ENCODE assay signal across 8 mouse cellular contexts in the genomic region with DNA sequence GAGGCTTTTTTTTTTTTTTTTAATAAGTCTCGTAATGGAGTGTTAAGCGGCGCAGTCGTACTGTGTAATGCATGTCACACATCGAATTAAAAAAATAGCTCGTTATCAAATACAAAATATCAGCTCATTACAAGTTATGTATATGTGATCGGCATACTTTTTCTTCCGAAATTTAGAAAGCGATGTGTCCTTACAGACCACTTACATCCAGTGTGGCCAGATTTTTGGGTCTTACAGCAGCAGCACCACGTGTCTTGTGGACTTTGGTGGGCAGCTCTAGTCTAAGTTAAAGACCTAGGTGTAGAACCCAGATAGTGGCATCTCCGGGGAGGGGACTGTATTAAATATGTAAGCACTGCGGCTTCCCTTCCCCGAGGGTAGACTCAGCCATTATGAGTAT. TPM values are rescaled to one million over a fixed set of nuclear protein-coding genes. Genes with fewer than 3 reads are reported as not detected.
A peak's percentile ranks its signal among the peaks of the same experiment; 100 is the strongest.
DNase-seq lines count a peak whose midpoint lies in the region; ATAC-seq and TF ChIP-seq lines count a peak whose summit lies in the region.

No protein-coding gene starts in this region.

- no peak for TF ChIP-seq POLR2A in heart, adult 2 months (IDR thresholded peaks at IDR 0.05; ENCODE audit: insufficient read depth, low read depth, low read length)

- H3K4me3 ChIP-seq in heart, adult 2 months, result peak overlapping the region; percentile 77
- peak overlapping the region; percentile 69 for H3K4me3 ChIP-seq in forebrain, embryonic 15.5 days
- peak overlapping the region; percentile 89 for H3K4me3 ChIP-seq in limb, embryonic 13.5 days

- DNase-seq in heart, adult 2 months, result no peak
- DNase-seq in heart, postnatal 25 days (ENCODE audit: low spot score), result no peak
- DNase-seq in R1 (ENCODE audit: low read depth, low spot score), result peak; percentile 38
- DNase-seq in retina, embryonic 14.5 days (ENCODE audit: low spot score), result peak; percentile 20
- DNase-seq in frontal cortex, adult 2 months (ENCODE audit: extremely low spot score in 1 of 2, low spot score in 1 of 2), result no peak
- no peak for DNase-seq in layer of hippocampus, postnatal 25 days (ENCODE audit: extremely low spot score in 1 of 2, low spot score in 1 of 2)

- no peak for TF ChIP-seq CTCF in heart, adult 2 months (IDR thresholded peaks at IDR 0.05)

- ATAC-seq in forebrain, embryonic 15.5 days (replicated peaks), result peak; percentile 29
- peak; percentile 20; the same call in 1 of the 2 replicates for ATAC-seq in limb, embryonic 13.5 days (ENCODE audit: low FRiP score, low read depth)

- H3K27me3 ChIP-seq in heart, adult 2 months (ENCODE audit: control insufficient read depth, insufficient read depth, low read length), result no peaks in the 10 kb centered on the region
- no peaks in the 10 kb centered on the region for H3K27me3 ChIP-seq in forebrain, embryonic 15.5 days
- H3K27me3 ChIP-seq in limb, embryonic 13.5 days, result no peaks in the 10 kb centered on the region

- H3K79me2 ChIP-seq in heart, adult 2 months (replicated peaks; ENCODE audit: control insufficient read depth, insufficient read depth, low read length), result peaks cover 6% of the 10 kb centered on the region

- H3K9ac ChIP-seq in heart, adult 2 months (ENCODE audit: low read depth, low read length), result peak overlapping the region; percentile 76
- peak overlapping the region; percentile 79 for H3K9ac ChIP-seq in forebrain, embryonic 15.5 days (replicated peaks)
- H3K9ac ChIP-seq in limb, embryonic 13.5 days, result peak overlapping the region; percentile 82

- H3K27ac ChIP-seq in heart, adult 2 months, result peak overlapping the region; percentile 81
- H3K27ac ChIP-seq in forebrain, embryonic 15.5 days (replicated peaks), result peak overlapping the region; percentile 89; the same call in 1 of the 2 replicates
- H3K27ac ChIP-seq in limb, embryonic 13.5 days, result peak overlapping the region; percentile 92; the same call in 1 of the 2 replicates

- intact Hi-C loops in heart, adult 2 months (cut with DNase I), result loop anchor here (2.0 to 5.0 kb wide), 2 partner anchors 30 to 75 kb away; no protein-coding TSS in a partner anchor
- intact Hi-C loops in heart, postnatal 25 days (cut with DNase I), result loop anchor here (2.0 kb wide), 1 partner anchor 30 kb away; no protein-coding TSS in a partner anchor

- no peaks in the 10 kb centered on the region for H3K9me3 ChIP-seq in forebrain, embryonic 15.5 days
- H3K9me3 ChIP-seq in limb, embryonic 13.5 days, result no peaks in the 10 kb centered on the region

- 2% methylated on average over 13 of the region's 13 CpGs for WGBS in heart, adult 2 months
- 2% methylated on average over 13 of the region's 13 CpGs for WGBS in forebrain, embryonic 15.5 days
- 2% methylated on average over 13 of the region's 13 CpGs for WGBS in limb, embryonic 13.5 days

- H3K4me2 ChIP-seq in forebrain, embryonic 15.5 days (replicated peaks), result peak overlapping the region; percentile 63
- peak overlapping the region; percentile 77 for H3K4me2 ChIP-seq in limb, embryonic 13.5 days (replicated peaks)

- H3K4me1 ChIP-seq in heart, adult 2 months (ENCODE audit: control insufficient read depth, insufficient read depth, low read length), result peaks cover 7% of the 10 kb centered on the region
- peaks cover 42% of the 10 kb centered on the region for H3K4me1 ChIP-seq in forebrain, embryonic 15.5 days
- H3K4me1 ChIP-seq in limb, embryonic 13.5 days, result peaks cover 28% of the 10 kb centered on the region

- no peak for TF ChIP-seq EP300 in heart, adult 2 months (IDR thresholded peaks at IDR 0.05; ENCODE audit: insufficient read depth, low read depth, low read length)

- H3K36me3 ChIP-seq in heart, adult 2 months (ENCODE audit: control insufficient read depth, insufficient read depth, low read length), result peaks cover 11% of the 10 kb centered on the region
- H3K36me3 ChIP-seq in forebrain, embryonic 15.5 days, result peaks cover 14% of the 10 kb centered on the region
- peaks cover 24% of the 10 kb centered on the region for H3K36me3 ChIP-seq in limb, embryonic 13.5 days

RNA-seq across cellular contexts. Expression of a gene that starts 0.5 kb away (rescaled TPM):
- total RNA-seq in heart, adult 2 months (2021), result 10 to 100 TPM; 34.6 to 35.4 TPM
- polyA plus RNA-seq in heart, adult 2 months (2012; rRNA removed), result 16.6 and 24.6 TPM in 2 replicates
- 10 to 100 TPM; 29.0 to 35.1 TPM for total RNA-seq in heart, postnatal 25 days (2021)
- 20.7 and 23.2 TPM in 2 replicates for polyA plus RNA-seq in forebrain, embryonic 15.5 days (2015; fragmentation: Nextera tagmentation; extraction: Ambion mirVana)
- 15.7 and 20.0 TPM in 2 replicates for polyA plus RNA-seq in limb, embryonic 13.5 days (2015; fragmentation: Nextera tagmentation; extraction: Ambion mirVana)
- 24.9 and 25.0 TPM in 2 replicates for polyA plus RNA-seq in frontal cortex, adult 2 months (2012; rRNA removed)
- total RNA-seq in layer of hippocampus, postnatal 25 days (2021), result 10 to 100 TPM; 32.7 to 35.5 TPM

RNA-seq across cellular contexts. Expression of a gene that starts 30.9 kb away (rescaled TPM):
- total RNA-seq in heart, adult 2 months (2021), result 10 to 100 TPM; 30.1 to 32.1 TPM
- 13.7 and 24.8 TPM in 2 replicates for polyA plus RNA-seq in heart, adult 2 months (2012; rRNA removed)
- 10 to 100 TPM; 28.8 to 32.0 TPM for total RNA-seq in heart, postnatal 25 days (2021)
- 130 and 134 TPM in 2 replicates for polyA plus RNA-seq in forebrain, embryonic 15.5 days (2015; fragmentation: Nextera tagmentation; extraction: Ambion mirVana)
- 155 and 165 TPM in 2 replicates for polyA plus RNA-seq in limb, embryonic 13.5 days (2015; fragmentation: Nextera tagmentation; extraction: Ambion mirVana)
- 44.7 and 49.3 TPM in 2 replicates for polyA plus RNA-seq in frontal cortex, adult 2 months (2012; rRNA removed)
- 10 to 100 TPM; 58.6 to 64.6 TPM for total RNA-seq in layer of hippocampus, postnatal 25 days (2021)

Comparison
In these comparisons a context has a peak if more than half of its experiments do, and no peak if none do; other contexts are left out.
1. DNase-seq: peak in R1 (single experiment) and retina, embryonic 14.5 days (single experiment); none in heart, adult 2 months (0 of 2), heart, postnatal 25 days (single experiment), frontal cortex, adult 2 months (0 of 2) and layer of hippocampus, postnatal 25 days (0 of 2).
2. Peak in every context shown above with its lines, with median percentiles within 50 percentile points of each other: H3K27ac ChIP-seq, H3K4me3 ChIP-seq and H3K9ac ChIP-seq.